Mouse (Mus musculus): Measurements from ENCODE around the gene Pmepa1.

The Pmepa1 gene

GRCm38 (mm10) chr2:173185282-173185681 is 91.1 kb downstream of the Pmepa1 start:
- DNase-seq (ENCODE audit: low spot score in 2 of 2) = no peak

GRCm38 (mm10) chr2:173184475-173185080 is 91.8 kb downstream of the Pmepa1 start:
- DNase-seq (ENCODE audit: low spot score in 2 of 2) = no peak

GRCm38 (mm10) chr2:173183836-173184460 is 92.4 kb downstream of the Pmepa1 start:
- peak in 1 of 2 experiments; percentile 59 for DNase-seq (ENCODE audit: low spot score in 2 of 2)

GRCm38 (mm10) chr2:173183311-173183710 is 93.0 kb downstream of the Pmepa1 start:
- no peak for DNase-seq (ENCODE audit: low spot score in 2 of 2)

GRCm38 (mm10) chr2:173182796-173183195 is 93.5 kb downstream of the Pmepa1 start:
- DNase-seq (ENCODE audit: low spot score in 2 of 2) = no peak

DNA sequence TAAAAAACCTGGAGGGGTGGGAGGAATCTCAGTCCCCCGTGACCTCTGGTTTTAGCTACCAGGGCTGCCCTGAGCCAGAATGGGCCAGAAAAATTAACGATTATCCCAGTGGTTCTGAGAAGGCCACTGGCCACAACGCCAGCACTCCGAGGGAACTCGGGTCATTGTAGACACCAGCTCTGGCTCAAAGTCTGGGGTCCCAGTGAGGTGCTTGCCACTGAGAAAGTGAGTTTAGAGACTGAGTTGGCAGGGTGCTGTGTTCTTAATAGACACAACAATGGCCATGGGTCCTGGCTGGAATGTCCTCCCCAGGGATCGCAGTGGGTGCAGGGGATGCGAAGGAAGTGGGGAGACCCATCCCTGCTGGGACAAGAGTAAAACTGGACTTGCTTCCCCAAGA is 94.4 kb downstream of the Pmepa1 start:
- DNase-seq (ENCODE audit: low spot score in 2 of 2) = no peak

DNA sequence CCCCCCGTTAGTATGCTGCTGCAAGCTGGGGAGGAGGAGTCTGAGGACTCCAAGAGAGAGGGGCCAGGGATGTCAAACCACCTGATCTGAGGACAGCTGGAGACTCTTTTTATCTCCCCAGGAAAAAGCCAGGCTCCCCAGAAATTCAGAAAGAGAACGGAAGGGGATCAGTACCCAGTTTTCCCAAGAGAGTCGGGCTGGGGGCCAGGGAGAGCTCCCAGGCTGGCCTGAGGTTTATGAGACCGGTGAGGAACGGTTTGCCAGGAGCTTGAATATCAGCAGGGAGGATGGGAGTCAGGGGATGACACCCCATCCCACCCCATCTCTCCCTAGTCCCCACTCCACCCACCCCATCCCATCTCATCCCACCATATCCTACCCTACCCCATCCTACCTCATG is 94.8 kb downstream of the Pmepa1 start:
- no peak for DNase-seq (ENCODE audit: low spot score in 2 of 2)

GRCm38 (mm10) chr2:173180721-173181388 is 95.5 kb downstream of the Pmepa1 start:
- DNase-seq (ENCODE audit: low spot score in 2 of 2) = no peak

DNA sequence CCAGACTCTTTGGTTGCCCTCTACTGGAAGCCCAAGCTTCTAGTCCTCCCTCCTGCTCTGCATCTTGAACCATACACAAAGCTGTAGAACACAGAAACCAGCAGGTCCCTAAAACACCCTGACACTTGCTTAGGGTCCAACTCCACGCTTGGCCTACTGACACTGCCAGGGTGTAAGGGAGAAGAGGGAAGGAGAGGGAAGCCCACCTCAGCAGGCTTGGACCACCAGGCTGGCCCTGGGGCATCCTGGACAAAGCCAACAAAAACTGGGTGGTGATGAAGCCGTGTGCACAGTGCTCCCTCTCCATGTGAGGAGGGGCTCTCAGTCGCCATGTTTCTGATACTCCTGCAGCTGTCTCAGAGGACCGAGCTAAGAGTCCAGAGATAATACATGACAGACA is 96.3 kb downstream of the Pmepa1 start:
- DNase-seq (ENCODE audit: low spot score in 2 of 2) = no peak

GRCm38 (mm10) chr2:173179046-173179445 is 97.3 kb downstream of the Pmepa1 start:
- no peak for DNase-seq (ENCODE audit: low spot score in 2 of 2)

DNA sequence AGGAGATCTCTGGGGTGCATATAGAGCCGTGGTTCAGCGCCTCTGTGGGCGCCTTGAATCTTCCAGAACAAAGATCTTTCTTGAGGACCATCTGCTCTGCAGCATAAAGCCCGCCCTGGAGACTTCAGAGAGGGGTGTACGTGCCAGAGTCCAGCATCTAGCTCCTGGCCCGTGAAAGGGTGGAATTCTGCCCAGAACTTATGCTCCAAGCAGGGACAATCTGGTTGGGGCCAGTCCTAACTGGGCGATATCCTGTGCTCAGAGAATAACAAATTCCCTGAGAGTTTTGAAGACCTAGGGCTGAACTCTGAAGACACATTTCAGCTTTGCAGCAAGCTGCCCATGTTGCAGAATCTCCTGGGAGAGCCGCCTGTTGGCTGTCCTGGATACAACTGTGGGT is 98.4 kb downstream of the Pmepa1 start:
- no peak for DNase-seq (ENCODE audit: low spot score in 2 of 2)

DNA sequence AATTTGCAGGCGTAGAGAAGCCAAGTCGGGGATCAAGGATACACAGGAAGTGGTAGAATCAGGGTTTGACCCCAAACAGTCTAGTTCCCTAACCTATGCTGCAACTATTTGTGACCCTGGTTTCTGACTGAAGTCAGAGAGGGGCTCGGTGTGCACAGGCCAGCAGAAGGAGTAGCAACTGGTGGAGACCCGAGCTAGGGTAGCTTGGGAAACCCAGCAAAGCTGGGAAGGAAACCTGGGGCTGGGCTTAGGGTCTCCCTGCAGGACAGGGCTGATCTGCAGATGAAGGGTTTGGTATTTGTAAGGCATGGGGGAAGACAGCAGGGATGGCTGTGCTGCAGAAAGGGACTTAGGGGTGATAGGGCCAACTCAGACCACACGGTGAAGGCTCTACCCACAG is 98.9 kb downstream of the Pmepa1 start:
- no peak for DNase-seq (ENCODE audit: low spot score in 2 of 2)

GRCm38 (mm10) chr2:173175703-173176102 is 100.6 kb downstream of the Pmepa1 start:
- DNase-seq (ENCODE audit: low spot score in 2 of 2) = no peak

- DNase-seq (ENCODE audit: low spot score in 2 of 2) = no peak
Measured at GRCm38 (mm10) chr2:173174569-173174968, 101.8 kb downstream of the Pmepa1 start.

Measured in thymus, postnatal 10 days (tissue).